Mouse (Mus musculus) layer of hippocampus, postnatal 14 days (tissue): ENCODE data around the gene Ace. TPM values are rescaled to one million over a fixed set of nuclear protein-coding genes. Genes with fewer than 3 reads are reported as not detected.

Source experiments
- total RNA-seq, 2 experiments: library from RNA; stranded (reverse); gene quantifications; 2 replicates each; pipeline ENCODE4 v1.2.3; 2021

Gene Ace
- total RNA-seq, 2 experiments from 2014 or later = 8.4 to 16.4 TPM

Other genes starting within 250 kb of the Ace start
- 10 to 100 TPM; 31.9 to 34.0 TPM for gene Cyb561, start 14.6 kb upstream of the Ace start, total RNA-seq
- gene Ace3, start 26.7 kb downstream of the Ace start, total RNA-seq = not detected
- gene Kcnh6, start 40.2 kb downstream of the Ace start, total RNA-seq = under 1 TPM; 0.60 to 0.98 TPM
- gene Dcaf7, start 68.9 kb downstream of the Ace start, total RNA-seq = 100 to 1,000 TPM; 159 to 180 TPM
- gene Taco1, start 98.1 kb downstream of the Ace start, total RNA-seq = 10 to 100 TPM; 17.3 to 18.1 TPM
- 10 to 100 TPM; 25.5 to 29.3 TPM for gene Map3k3, start 116.7 kb downstream of the Ace start, total RNA-seq
- gene Gm10840, start 192.9 kb downstream of the Ace start, total RNA-seq = not detected
- 100 to 1,000 TPM; 139 to 142 TPM for gene Limd2, start 192.9 kb downstream of the Ace start, total RNA-seq
- gene Strada, start 234.2 kb downstream of the Ace start, total RNA-seq = 10 to 100 TPM; 28.7 to 34.2 TPM
- gene Ccdc47, start 248.4 kb downstream of the Ace start, total RNA-seq = 10 to 100 TPM; 94.8 to 96.3 TPM
- 10 to 100 TPM; 67.4 to 67.8 TPM for gene Ddx42, start 249.0 kb downstream of the Ace start, total RNA-seq